Mouse (Mus musculus) testis, postnatal 14 days (tissue): ENCODE data around the gene Gstm6.
"Not testable (repeated sequence)": the region's sequence is repeated elsewhere in the genome, so short reads cannot be mapped to it uniquely, and the experiment has no call there.

Experiments
- DNase-seq: peaks from one replicate; pipeline ENCODE4 v3.0.0; 2021; ENCODE audit warnings: low spot score

The Gstm6 gene

DNA sequence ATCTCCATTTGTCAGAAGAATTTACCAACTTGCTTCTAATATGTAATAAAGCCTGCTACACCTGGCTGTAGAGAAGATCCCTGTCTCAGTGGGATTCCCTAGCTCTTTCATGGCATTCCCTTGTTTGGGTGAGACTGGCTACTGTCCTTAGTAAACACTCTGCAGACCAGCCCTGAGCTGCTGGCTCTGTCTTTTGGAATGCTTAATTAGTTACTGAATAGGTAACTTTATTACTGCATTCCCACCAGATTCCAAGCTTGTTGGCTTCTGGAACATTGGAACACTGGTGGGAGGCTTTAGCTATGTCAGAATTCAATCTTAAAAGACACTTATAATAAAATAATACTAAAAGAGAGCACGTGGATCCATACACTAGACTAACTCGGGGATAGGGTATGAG lies 54.3 kb downstream of the Gstm6 start:
- DNase-seq: not testable (repeated sequence)
